Mouse (Mus musculus) right cerebral cortex, postnatal 4 days (tissue): ENCODE data around the gene Mfap2.
A peak's percentile ranks its signal among the peaks of the same experiment; 100 is the strongest.

Experiments
- DNase-seq: peaks from one replicate; pipeline ENCODE4 v3.0.0-alpha.2; 2022

The Mfap2 gene

DNA sequence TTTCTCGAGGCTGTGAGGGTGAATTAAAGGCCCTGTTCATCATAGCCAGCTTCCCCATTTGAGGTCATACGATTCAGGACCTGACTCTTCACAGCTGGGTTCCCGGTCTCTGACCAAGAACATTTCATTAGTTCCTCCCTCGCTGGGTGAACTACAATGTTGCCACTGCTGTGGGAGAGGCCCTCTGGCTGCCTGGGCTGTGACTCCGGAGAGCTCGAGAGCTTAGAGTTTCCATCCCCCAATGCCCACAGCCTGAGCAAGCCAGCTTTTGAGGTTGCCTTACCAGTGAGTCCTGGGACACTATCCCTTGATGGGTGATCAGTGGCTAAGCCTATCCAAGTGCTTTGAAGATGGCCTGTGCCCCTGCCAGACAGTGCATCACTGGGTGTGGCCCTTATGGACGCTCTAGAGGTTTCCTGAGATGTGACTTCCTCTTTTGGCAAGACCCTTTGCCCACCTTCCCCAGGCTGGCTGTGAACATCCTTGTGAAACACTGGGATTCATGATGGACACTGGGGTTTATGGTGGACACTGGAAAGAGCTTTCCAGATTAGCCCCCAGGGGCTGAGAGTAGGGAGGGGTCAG lies 21.4 kb upstream of the Mfap2 start:
- DNase-seq = no peak

DNA sequence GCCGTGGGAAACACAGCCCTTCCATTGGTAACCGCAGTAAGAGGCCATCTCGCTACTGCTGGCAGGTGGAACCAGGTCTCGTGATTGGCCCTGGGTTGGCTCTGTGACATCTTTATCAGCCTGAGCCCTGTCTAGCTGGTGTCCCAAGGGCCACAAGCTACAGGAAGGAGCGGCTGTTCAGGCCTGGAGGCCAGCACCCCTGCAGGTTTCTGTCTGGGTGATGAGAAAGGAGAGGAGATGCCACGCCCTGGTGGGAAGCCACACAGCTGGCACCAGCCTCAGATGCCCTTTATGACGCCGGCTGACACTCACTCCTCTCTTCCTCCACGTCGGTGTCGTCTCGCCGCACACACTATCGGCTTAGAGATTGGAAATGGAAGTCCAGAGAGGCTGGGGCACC lies 20.8 kb upstream of the Mfap2 start:
- DNase-seq = no peak

DNA sequence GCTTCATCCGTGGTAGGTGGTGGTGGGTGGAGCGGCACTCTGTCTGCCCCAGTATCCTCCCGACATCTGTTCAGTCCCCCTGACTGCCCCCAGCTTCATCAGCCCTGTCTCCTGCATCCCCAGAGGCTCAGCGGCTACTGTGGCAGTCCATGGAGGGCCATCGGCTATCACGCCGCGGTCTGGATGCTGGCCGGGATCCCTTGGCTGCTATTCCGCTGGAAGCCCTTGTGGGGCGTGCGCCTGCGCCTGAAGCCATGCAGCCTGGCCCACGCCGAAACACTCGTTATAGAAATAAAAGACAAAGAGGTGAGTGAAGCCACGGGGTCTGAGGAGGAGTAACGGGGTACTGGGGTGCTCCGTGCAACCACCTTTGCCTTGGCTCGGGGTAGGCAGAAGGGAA lies 18.0 kb upstream of the Mfap2 start:
- no peak for DNase-seq

DNA sequence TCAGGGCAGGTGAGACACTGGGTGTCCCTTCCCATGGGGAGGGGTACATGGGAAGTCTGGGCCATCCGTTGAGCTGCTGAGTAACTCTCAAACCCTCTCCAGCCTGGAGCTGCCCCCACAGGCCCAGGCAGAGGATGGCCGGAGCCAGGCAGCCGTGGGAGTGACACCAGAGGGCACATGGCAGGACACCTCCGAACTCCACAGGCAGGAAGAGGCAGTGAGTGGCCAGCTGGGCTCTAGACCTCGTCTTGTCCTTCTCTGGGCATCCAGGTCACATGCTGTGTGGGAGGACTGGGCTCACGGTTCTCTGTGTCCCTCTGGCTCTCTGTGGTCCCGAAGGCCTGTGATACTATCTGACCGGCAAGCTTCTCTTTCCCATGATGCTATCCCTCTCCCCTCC lies 16.4 kb upstream of the Mfap2 start:
- DNase-seq = no peak

DNA sequence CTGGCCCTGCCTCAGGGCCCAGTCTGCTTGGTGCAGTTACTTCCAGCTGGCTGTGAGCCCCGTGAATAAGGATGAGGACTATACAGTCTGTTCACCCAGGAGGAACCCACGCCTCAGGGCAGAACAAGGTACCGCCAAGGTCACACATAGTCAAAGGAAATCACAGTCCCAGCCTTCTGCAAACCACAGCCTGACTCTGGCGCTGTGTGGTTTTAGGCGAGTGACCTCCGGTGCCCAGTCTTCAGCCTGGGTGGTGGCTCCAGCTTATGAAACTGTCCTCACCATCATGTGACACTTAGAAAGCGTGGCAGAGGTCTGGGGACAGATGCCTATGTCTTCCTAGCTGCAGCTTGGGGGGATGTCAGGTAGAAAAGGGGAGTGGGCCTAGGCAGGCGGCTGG lies 14.4 kb upstream of the Mfap2 start:
- DNase-seq = no peak

DNA sequence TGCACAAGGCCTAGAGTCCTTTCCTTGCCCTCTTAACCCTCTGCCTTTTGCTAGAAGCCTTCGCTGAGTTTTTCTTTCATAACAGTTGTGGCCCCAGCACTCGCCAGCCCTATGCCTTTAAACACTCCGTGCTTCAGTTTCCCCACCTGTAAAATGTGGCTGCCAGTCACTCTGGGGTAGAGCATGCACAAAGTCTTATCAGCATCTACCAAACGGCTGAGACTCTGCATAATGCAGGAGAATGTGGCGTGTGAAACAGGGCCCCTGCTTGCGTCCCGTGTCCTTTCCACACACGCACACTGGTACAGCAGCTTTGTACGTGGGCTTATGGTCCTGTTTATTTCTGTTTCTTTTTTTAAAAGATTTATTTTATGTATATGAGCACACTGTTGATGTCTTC lies 13.4 kb upstream of the Mfap2 start:
- no peak for DNase-seq

DNA sequence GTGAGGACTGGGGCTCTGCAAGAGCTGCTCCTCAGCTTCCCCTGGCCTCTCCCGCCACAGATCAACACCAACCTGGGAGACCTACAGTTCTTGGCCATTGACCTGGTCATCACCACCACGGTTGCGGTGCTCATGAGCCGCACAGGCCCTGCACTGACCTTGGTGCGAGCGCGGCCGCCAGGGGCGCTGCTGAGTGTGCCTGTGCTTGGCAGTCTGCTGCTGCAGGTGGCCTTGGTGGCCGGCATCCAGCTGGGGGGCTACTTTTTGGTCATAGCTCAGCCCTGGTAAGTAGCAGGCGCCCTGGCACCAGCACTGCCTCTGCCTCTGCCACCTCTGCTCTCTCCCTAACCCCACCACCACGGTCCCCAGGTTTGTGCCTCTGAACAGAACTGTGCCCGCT lies 4.2 kb upstream of the Mfap2 start:
- DNase-seq = peak; percentile 72

DNA sequence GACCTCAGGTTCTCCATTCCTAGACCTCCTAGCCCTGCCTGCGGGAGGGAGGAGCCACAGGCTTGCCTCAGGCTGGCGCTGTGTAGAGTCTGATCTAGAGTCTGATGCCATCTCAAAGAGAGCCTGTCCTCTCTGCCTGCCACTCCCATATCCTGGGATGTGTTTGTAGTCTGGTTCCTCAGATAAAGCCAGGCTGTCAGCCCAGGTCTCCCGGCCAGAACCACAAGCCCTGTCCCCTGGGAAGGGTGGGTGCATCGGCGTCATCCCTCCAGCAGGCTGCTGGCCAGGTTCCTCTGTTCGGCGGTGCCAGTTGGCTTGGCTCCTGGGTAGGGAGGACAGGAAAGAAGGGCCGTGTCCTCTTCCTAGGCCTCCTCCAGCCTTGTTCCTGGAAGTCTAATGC lies 2.2 kb upstream of the Mfap2 start:
- DNase-seq = no peak

DNA sequence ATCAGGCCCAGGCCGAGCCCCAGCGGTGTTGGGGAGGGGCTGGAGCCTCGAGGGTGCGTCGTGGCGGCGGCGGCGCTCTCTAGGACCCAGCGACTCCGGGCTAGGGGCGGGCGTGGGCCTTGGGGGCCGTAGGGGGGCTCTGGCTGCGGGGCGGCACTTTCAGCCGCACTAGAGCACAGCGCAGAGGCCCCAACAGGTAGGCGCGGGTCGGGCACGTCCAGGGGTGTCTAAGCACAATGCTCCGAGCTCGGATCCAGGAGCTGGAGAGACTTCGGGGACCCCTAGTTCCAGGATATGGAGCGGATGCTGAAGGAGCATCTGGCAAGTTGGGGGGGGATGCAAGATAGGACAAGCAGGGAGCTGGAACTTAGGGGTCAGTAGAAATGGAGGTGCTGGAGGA lies 308 bp downstream of the Mfap2 start:
- peak; percentile 70 for DNase-seq

DNA sequence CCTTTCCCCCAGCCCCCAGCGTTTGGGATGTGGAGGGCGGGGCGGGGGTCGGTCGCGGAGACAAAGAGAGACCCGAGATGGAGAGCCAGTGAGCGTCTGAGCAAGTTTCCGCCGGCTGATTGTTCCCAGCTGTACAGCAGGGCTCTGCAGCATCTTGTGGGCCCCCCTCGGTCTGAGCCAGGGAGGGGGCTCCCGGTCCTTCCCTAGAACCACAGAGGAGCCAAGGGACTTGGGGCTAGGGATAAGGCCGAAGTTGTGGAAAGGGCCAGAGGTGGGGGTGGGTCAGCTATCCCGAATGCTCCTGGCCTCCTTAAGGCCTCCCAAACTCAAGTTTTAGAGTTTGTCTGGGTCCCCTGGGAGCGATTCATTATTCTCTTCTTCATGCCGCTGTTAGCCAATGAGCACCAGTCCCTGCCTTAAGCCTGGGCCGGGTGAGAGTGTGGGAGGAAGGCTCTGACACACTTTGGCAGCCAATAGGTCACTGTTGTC lies 767 bp downstream of the Mfap2 start:
- no peak for DNase-seq

DNA sequence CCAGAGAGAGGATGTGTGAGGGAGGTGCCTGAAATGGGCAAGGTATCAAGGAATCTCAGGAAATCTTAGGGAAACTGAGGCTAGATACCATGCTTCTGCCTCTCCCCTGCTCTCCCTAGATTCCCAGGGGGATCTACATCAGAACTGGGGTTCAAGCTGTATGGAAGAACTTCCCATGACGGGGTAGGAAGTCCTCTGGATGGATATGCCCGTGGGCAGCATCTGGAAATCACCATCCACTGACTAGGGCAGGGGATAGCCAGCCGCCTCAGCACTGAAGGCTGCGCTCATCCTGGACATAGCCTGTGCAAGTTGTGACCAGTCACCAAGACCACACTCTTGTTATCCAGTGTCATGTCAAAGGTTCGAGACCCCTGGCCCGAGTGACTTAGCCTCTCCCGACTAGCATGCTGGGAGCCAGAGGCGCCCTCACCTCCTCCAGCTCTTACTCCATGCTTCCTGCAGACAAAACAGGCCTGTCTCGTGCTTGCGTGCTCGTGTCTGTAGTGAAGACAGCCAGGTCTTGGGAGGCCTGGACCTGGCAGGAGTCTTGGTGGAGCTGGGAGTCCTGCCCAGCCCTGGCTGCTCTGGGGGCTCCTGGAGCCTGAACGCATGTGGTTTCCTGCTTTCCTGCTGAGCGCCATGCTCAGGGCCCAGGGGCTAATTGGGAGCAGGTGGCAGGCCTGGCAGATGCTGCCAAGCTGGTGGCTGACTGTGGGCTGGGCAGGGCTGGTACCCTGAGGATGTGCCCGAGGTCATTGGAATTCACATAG lies 1.5 kb downstream of the Mfap2 start:
- no peak for DNase-seq

DNA sequence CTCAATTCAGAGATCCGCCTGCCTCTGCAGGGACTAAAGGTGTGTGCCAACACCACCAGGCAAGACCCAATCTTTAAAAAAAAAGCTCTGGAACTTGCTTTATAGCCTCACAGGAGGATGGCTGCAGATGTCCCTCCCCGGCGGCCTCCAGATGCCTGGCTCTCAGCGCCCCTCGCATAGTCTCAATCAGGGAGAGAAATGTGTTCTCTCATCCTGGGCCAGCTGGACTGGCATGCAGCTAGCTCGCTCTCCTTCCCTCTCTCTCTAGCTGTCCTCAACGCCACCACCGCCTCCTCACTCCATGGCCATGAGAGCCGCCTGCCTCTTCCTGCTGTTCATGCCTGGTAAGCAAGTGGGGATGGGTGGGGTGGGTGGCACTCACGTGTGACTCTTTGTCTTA lies 2.3 kb downstream of the Mfap2 start:
- no peak for DNase-seq

DNA sequence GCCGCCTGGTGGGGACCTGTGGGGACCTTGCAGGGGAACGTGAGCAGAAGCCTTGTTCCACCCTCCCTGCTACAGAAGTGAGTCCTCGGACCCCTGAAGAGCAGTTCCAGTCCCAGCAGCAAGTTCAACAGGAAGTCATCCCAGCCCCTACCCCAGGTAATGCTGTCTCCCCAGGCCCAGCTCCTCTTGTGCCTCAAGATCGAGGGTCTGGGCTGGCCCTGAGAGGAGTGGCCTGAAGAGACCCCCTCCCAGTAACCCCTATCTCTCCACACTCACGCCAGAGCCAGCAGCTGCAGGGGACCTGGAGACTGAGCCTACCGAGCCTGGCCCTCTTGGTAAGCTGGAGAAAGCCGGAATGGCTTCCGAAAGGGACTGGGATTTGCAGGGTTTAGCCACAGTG lies 3.9 kb downstream of the Mfap2 start:
- no peak for DNase-seq

DNA sequence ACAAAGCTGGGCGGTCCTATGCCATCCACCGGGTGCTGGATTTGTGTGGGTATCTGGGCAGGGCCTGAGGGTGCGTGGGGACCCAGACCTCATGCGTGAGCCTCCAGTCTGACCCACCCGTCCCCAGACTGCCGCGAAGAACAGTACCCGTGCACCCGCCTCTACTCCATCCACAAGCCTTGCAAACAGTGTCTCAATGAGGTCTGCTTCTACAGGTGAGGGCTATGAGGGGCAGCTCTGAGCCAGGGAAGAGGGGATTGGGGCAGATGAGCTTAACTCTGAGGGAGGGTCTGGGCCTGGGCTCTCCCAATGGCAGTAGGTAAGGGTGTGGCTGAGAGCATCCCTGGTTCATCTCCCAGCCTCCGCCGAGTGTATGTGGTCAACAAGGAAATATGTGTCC lies 4.6 kb downstream of the Mfap2 start:
- DNase-seq = no peak

DNA sequence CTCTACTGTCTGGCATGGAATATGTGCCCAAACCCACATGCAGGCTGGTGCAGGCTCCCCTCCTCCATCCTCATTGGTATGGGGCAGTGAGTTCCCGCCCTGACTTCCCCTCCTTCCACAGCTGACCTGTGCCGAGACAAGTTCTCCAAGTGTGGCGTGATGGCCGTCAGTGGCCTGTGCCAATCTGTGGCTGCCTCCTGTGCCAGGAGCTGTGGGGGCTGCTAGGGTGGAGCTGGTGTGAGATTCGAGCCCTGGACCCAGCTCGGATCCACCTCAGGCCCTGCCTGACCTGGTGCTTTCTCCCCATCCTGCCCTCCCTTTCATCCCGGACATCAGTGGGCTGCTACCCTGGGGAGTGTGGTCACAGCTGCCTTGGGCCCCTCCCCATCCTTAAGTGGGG lies 5.1 kb downstream of the Mfap2 start:
- DNase-seq = no peak

DNA sequence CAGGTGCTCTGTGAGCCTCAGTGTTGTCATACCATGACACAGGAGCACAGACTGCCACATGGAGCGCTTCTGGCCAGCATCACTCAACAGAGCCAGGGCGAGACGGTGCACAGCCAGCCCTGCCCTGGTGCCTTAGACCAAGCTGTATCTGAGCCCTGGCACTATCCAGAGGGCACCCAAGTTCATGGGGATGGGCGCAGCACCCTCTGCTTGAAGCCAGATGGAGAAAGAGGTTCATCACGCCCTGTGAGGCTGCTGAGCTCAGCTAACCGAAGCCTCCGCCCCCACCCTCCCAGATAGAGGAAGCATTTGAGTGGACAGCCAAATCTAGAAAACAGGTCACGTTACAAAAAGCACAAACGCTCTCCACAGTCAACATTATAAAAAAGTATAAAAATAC lies 6.1 kb downstream of the Mfap2 start:
- DNase-seq = no peak

DNA sequence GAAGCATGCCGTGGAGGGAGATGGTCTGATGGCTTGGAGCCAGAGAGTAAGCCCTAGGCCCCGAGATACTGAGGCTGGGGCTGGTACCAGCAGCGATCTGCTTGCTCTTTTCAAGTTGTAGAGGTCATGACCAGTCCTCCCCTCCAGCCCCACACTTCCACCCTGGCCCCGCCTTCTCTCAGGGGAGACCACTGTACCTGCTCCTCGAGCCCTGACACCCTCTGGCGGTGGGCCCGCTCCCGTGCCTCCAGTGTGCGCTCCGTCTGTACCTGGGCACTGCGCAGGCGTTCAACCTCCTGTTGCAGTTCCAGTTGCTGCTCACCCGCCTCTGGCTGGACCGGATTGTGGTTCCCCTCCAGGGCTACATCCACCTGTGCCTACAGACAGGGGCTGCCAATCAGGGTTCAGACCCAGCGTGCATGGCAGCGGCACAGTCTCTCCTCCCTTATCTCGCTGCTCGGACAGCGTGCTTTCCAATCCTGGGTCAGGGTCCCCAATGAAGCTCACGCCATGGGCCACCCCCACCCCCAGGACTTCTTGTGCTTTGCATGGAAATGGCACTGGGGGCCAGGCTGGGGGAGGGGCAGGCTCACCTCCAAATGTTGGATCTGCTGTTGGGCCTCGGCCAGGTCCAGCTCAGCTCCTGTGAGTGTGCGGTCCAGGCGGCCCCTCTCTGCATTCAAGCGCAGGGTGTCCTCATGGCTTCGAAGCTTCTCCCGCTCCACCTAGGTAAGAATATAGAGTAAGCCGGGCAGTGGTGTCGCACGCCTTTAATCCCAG lies 7.6 kb downstream of the Mfap2 start:
- no peak for DNase-seq

DNA sequence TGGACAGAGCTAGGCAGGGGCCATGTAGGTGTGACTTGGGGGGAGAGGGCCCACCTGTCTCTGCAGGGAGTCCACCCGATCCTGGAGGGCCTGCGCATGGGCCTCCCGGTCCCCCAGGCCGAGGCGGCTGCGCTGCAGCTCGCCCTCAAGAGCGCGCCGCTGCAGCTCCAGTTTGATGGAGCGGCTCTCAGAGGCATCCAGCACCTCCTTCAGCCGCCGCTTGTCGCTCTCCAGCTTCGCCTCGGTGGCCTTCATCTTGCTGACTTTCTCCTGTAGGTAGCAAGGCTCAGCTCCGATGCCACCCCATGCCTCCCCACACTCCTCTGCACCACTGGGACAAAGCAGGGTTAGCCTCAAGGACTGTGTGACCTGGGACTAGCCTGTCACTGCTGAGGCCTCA lies 10.0 kb downstream of the Mfap2 start:
- DNase-seq = no peak

DNA sequence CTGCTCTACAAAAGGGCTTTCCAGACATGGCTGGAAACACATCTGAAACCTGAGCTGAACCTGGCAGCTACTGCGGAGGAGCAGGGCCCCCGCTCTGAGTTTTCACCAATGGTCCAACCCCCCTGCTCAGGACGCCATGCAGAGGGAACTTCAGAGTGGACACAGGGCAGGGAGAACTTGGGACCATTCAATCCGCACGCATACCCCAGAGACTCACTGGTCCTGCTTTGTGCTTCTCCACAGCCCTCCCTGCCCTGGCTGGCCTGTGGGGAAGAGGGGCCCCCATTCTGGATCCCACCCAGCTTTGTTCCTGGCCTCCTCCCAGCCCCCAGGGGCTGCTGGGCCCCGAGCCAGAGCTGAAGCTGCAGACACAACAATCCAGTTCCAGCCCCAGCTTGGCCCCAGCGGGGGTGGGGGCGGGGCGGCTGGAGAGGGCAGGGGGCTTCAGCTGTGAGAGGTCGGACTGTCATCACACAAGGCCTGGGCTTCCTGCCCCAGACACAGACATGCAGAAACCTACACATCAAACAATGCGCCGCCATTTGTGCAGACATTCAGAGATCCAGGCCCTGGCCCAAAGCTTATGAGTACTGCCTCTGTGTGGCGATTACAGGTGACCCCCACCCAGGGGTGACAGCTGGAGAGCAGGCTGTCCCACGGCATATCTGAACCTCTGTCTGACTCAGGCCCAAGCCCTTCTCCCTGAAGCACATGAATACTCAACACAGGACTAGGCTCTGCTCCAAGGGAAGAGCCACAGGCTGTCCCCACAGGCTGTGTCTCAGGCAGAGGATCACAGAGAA lies 10.8 kb downstream of the Mfap2 start:
- peak; percentile 73 for DNase-seq

DNA sequence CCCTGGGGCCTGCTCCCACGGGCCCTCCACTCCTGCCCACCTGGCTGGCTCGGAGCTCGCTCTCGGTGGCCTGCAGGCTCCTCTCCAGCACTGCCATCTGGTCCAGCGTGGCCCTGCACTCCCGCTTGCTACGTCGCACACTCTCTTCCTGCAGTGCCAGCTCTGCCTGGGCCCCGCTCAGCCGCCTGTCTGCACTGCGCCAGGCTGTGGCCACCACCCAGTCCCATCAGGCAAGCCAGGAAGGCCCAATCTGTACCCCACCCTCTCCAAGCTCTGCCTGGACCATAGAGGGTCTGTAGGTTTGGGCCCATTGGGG lies 11.4 kb downstream of the Mfap2 start:
- no peak for DNase-seq

DNA sequence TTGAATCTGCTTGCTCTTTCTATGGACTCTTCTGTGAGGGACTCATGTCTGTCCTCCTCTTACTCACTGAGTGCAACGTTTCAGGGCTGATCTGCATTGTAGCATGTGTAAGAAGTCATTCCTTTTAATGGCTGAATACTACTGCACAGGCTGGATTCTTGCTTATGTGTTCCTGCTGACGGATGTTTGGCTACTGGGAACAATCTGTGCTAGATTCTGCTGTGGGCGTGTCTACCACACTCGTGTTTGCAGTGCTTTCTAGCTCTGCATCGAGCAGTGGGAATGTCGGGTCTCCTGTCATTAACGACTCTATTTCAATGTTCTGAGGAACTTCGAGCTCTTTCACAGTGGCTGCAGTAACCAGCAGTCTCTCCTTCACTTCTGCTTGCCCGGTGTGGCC lies 13.8 kb downstream of the Mfap2 start:
- no peak for DNase-seq

DNA sequence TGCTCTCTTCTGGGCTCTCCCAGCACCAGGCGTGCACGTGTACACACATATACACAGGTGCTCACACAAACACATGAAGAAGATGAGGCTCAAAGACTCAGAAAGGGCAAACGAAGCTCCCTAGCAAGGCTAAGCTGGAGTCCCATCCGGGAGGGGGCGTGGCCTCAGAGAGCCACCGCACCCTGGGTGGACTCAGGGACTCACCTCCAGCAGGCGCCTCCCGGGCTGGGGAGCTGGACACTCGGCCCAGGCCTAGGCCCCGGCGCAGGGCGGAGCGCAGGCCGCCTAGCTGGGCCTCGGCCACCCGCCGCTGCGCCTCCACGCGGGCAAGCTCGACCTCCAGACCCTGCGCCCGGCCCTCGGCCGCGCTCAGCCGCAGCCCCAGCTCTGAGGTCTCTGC lies 14.8 kb downstream of the Mfap2 start:
- DNase-seq = no peak

DNA sequence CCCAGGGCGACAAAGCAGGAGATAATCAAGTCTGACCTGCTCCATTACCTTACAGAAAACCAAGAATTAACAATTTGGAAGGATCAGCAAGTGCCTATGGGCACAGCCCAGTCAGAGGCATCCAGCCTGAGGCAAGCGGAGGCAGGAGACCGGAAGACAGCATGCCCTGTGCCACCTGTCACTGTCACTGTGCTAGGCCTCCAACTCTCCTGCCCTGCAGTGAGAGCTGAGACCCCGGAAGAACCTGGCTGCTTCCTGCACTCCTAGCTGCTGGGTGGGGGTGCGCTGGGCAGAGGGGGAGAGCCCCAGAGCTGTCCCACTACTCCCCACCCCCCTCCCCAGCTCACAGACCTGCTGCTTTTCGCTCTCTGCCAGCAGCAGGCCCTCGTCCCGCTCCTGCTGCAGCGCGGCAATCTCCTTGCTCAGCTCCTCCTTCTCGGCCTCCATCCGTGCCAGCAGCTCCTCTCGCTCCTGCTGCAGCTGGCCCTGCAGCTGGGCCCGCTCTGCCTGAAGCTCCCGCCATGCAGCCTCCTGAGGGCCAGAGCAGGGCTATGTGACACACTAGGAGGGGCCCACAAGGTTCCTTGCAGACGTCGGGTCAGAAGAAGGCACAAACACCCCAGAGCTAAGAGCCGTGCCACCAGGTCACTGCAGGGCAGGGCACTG lies 20.5 kb downstream of the Mfap2 start:
- DNase-seq = no peak
